Mouse (Mus musculus) olfactory bulb, adult 2 months (tissue): Measurements from ENCODE around the gene Scfd2.

Source experiments
- CTCF ChIP-seq: fragments of 200-500 bp; IDR thresholded peaks from 2 replicates; pipeline ENCODE4 v1.5.1; 2012; ENCODE audit warnings: low read depth, mild to moderate bottlenecking, low read length, moderate library complexity; ENCODE audit not compliant: insufficient read depth
- POLR2A ChIP-seq: fragments of 200-500 bp; IDR thresholded peaks from 2 replicates; pipeline ENCODE4 v1.6.1; 2012; ENCODE audit warnings: mild to moderate bottlenecking, low read depth, low read length, moderate library complexity; ENCODE audit not compliant: insufficient read depth

DNA sequence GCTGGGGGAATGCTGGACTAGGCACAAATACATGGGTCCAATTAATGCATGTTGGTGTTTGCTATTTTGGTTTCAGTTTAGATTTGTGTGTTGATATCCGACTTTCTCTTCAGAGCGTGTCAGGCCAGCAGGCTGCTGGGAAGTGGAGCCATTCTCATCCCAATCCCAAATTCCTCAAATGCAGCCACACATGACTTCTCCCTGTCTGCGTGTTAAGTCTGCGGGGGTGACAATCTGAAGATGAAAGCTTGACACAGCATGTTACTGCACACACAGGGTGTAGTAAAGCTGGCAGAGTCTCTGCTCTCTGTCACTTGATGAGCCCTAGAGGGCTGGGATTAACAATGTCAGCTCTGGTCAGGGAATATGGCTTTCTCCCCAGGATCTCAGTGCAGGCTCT, 316.4 kb downstream of the Scfd2 start:
- TF ChIP-seq CTCF = no peak
- TF ChIP-seq POLR2A = no peak
